Mouse (Mus musculus): ENCODE results near the gene Sirt4. TPM values are rescaled to one million over a fixed set of nuclear protein-coding genes. Genes with fewer than 3 reads are reported as not detected.

The Sirt4 gene
- polyA plus RNA-seq (2015; fragmentation: Nextera tagmentation; extraction: Ambion mirVana), result 8.4 and 9.7 TPM in 2 replicates

GRCm38 (mm10) chr5:115483947-115484920 is at the start of gene Sirt4:
Sirt4 (minus strand) TSS chr5:115484725.

GRCm38 (mm10) chr5:115506454-115507201 is 22.1 kb upstream of the Sirt4 start, which contains the start of gene Pxn:
Pxn (plus strand) TSS chr5:115506676.

GRCm38 (mm10) chr5:115465642-115466420 is 18.7 kb downstream of the Sirt4 start, which contains the start of gene Pla2g1b:
Pla2g1b (plus strand) TSS chr5:115466262.

GRCm38 (mm10) chr5:115429359-115430186 is 55.0 kb downstream of the Sirt4 start, which contains the start of gene Msi1:
Msi1 (plus strand) TSS chr5:115429599.

Other genes with a start within 250 kb of the Sirt4 start
- 83.2 and 92.6 TPM in 2 replicates for gene Pop5, start 248.9 kb downstream of the Sirt4 start, polyA plus RNA-seq (2015; fragmentation: Nextera tagmentation; extraction: Ambion mirVana)
- 123 and 127 TPM in 2 replicates for gene Rnf10, start 211.8 kb downstream of the Sirt4 start, polyA plus RNA-seq (2015; fragmentation: Nextera tagmentation; extraction: Ambion mirVana)
- 24.4 and 26.7 TPM in 2 replicates for gene Coq5, start 205.1 kb downstream of the Sirt4 start, polyA plus RNA-seq (2015; fragmentation: Nextera tagmentation; extraction: Ambion mirVana)
- 759 and 787 TPM in 2 replicates for gene Dynll1, start 183.7 kb downstream of the Sirt4 start, polyA plus RNA-seq (2015; fragmentation: Nextera tagmentation; extraction: Ambion mirVana)
- 170 and 171 TPM in 2 replicates for gene Srsf9, start 157.5 kb downstream of the Sirt4 start, polyA plus RNA-seq (2015; fragmentation: Nextera tagmentation; extraction: Ambion mirVana)
- gene Gatc, start 143.5 kb downstream of the Sirt4 start, polyA plus RNA-seq (2015; fragmentation: Nextera tagmentation; extraction: Ambion mirVana), result 12.9 and 13.4 TPM in 2 replicates
- 41.3 and 43.6 TPM in 2 replicates for gene Triap1, start 143.5 kb downstream of the Sirt4 start, polyA plus RNA-seq (2015; fragmentation: Nextera tagmentation; extraction: Ambion mirVana)
- gene Cox6a1, start 135.7 kb downstream of the Sirt4 start, polyA plus RNA-seq (2015; fragmentation: Nextera tagmentation; extraction: Ambion mirVana), result 789 and 831 TPM in 2 replicates
- 0.71 and 1.1 TPM in 2 replicates for gene Msi1, start 55.1 kb downstream of the Sirt4 start, polyA plus RNA-seq (2015; fragmentation: Nextera tagmentation; extraction: Ambion mirVana)
- 0.59 and 0.67 TPM in 2 replicates for gene Pla2g1b, start 18.5 kb downstream of the Sirt4 start, polyA plus RNA-seq (2015; fragmentation: Nextera tagmentation; extraction: Ambion mirVana)
- gene Pxn, start 22.0 kb upstream of the Sirt4 start, polyA plus RNA-seq (2015; fragmentation: Nextera tagmentation; extraction: Ambion mirVana), result 18.6 and 26.8 TPM in 2 replicates
- gene Rplp0, start 74.7 kb upstream of the Sirt4 start, polyA plus RNA-seq (2015; fragmentation: Nextera tagmentation; extraction: Ambion mirVana), result 1,668 and 1,736 TPM in 2 replicates
- gene Gcn1l1, start 80.5 kb upstream of the Sirt4 start, polyA plus RNA-seq (2015; fragmentation: Nextera tagmentation; extraction: Ambion mirVana), result 15.1 and 16.5 TPM in 2 replicates
- 16.4 and 17.0 TPM in 2 replicates for gene Rab35, start 147.2 kb upstream of the Sirt4 start, polyA plus RNA-seq (2015; fragmentation: Nextera tagmentation; extraction: Ambion mirVana)
- gene Bicdl1, start 246.9 kb upstream of the Sirt4 start, polyA plus RNA-seq (2015; fragmentation: Nextera tagmentation; extraction: Ambion mirVana), result 4.9 and 7.0 TPM in 2 replicates

Measured in spleen, postnatal 0 days (tissue).